Mouse (Mus musculus): ENCODE results near the gene Ccdc150.
A peak's percentile ranks its signal among the peaks of the same experiment; 100 is the strongest.

The Ccdc150 gene

DNA sequence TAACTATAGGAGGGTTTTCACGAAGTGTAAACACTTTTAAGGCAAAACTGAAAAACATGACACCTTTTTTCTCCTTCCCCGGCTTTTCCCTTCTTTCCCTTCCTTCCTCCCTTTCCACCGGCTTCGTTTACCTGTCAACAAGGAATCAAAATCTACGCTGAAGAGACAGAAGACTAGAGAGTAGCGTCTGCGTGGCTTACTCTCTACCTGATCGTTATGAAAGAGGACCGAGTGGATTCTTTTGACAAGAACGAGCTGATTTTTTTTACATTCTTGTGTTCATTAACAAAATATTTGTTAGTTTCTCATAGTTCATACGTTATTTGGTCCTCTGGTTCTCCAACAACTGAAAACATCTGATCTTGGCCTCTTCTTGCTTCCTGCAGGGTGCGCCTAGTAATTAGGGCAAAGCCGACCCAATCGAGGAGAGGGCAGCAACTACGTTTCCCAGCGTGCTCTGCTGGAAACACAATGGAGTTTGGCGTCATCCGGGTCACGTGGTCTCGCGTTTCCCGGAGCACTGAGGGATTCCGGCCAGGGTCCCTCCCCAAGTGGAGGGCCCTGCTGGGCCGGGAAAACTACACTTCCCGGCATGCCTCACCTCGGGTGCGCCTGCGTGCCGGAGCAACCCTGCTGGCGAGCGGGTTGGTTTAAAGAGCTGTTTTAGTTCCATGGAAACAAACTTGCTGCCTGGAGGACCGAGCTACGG, at the start of gene Ccdc150:
Ccdc150 (plus strand) TSS at position 526 of the 709 bp plus-strand sequence.
- DNase-seq (ENCODE audit: low read depth, low spot score), result peak; percentile 97

DNA sequence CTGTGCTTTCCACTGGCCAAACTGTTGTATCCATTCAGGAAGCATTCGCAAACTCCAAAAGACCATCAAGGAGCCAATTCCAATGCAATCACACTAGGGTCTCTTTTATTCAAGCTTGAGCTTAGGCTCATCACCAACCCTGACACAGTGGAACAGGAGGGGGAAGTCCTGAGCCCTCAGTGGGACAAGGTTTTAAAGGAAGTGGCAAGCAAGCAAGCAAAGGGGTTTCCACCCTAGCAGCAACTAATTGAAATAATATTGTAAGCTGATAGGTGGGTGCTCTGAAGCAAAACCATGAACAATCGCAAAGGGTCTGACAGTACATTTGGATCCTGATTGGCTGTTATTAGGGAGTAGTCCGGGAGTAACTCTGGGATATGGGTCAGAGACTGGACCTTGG, 30.2 kb upstream of the Ccdc150 start:
- DNase-seq (ENCODE audit: low read depth, low spot score), result no peak

GRCm38 (mm10) chr1:54242722-54243121, 7.8 kb upstream of the Ccdc150 start:
- DNase-seq (ENCODE audit: low read depth, low spot score), result no peak

DNA sequence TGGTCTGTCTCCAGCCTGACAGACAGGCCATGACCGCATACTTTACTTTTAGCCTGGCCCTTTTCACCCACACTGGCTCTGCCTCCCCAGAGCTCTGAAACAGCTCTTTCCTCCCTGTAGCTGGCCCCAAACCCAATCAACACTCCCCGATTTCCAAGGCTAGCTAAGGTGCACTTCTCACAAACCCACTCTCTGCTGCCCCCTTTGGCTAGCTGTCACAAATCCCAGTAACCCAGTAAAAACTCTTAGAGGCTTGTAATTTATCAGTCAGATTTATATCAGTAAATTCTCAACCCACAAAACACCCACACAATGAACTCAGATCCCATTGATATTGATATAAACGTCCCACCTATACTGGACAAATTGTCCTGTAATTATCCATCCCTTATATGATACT, 25.1 kb downstream of the Ccdc150 start:
- DNase-seq (ENCODE audit: low read depth, low spot score), result peak; percentile 14

GRCm38 (mm10) chr1:54279628-54280027, 29.1 kb downstream of the Ccdc150 start:
- DNase-seq (ENCODE audit: low read depth, low spot score), result no peak

DNA sequence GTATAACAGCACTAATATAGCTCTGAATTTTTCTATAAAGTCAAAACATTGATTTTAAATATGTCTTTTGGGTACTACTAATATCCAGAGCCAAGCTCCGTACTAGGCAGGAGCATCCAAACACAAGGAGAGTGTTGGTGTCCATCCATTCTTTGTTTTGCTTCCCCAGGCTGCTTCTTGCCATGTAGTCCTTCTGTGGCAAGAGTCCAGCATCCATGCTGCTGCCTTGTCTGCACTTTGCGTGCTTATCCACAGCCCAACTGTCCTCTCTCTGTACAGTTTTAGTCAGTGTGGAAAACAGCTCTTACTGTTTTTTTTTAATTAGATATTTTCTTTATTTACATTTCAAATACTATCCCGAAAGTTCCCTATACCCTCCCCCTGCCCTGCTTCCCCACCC, 30.2 kb downstream of the Ccdc150 start:
- no peak for DNase-seq (ENCODE audit: low read depth, low spot score)

- DNase-seq (ENCODE audit: low read depth, low spot score), result no peak
Observed at GRCm38 (mm10) chr1:54306404-54306803, 55.9 kb downstream of the Ccdc150 start.

GRCm38 (mm10) chr1:54326647-54327046, 76.2 kb downstream of the Ccdc150 start:
- peak; percentile 66 for DNase-seq (ENCODE audit: low read depth, low spot score)

DNA sequence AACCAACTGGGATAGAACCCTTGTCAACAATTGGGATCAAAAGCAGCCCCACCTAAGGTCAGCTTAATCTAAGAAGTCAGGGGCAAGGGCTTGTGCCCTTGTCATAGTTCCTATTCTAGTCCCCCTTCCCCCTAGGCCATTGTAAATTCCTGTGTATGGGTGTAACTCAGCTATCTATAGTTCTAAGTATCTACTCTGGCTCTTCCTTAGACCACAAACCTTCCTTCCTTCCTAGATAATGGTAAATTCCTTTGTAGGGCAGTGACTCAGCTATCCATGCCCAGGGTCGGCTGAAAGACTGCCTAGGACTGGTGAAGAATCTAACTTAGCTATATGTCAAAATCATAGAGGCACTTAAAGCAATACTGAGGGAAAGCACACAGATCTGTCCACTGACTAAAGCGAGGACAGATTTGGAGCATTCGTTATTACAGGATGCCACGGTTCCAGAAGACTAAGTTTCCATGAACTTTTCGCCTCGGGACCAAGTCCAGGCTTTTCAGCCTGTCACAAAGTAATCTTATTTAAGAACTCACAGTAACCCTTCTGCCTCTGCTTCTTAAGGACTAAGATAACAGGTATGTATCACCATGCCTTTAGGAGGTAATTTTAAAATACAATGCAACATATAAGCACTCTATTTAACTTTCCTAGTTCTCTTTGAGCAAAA, 77.5 kb downstream of the Ccdc150 start:
- DNase-seq (ENCODE audit: low read depth, low spot score), result peak; percentile 4

GRCm38 (mm10) chr1:54332988-54333387, 82.5 kb downstream of the Ccdc150 start:
- peak; percentile 60 for DNase-seq (ENCODE audit: low read depth, low spot score)

GRCm38 (mm10) chr1:54354786-54355185, 104.3 kb downstream of the Ccdc150 start:
- no peak for DNase-seq (ENCODE audit: low read depth, low spot score)

GRCm38 (mm10) chr1:54355485-54355884, 105.0 kb downstream of the Ccdc150 start:
- no peak for DNase-seq (ENCODE audit: low read depth, low spot score)

DNA sequence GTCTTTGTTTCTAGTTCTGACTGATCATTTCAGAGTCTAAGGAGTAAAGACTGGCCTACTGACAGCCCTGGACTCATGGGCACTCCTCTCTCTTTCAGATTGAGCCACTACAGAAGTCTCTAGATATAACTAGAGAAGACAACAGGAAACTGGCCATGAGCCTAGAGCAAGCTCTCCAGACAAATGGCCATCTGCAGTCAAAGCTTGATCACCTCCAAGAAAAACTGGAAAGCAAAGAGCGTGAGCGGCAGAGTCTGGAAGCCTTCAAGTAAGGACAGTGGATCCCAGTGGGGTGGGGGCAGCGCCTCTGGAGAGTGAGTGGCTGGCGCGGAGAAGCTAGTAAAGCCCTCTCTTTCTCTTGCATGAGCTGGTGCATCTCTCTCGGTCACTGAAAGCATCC, 106.1 kb downstream of the Ccdc150 start:
- no peak for DNase-seq (ENCODE audit: low read depth, low spot score)

GRCm38 (mm10) chr1:54377506-54378051, 127.1 kb downstream of the Ccdc150 start:
- DNase-seq (ENCODE audit: low read depth, low spot score), result peak; percentile 65

- peak; percentile 83 for DNase-seq (ENCODE audit: low read depth, low spot score)
Observed at GRCm38 (mm10) chr1:54380978-54381914, 130.8 kb downstream of the Ccdc150 start.

GRCm38 (mm10) chr1:54384221-54384620, 133.7 kb downstream of the Ccdc150 start:
- DNase-seq (ENCODE audit: low read depth, low spot score), result no peak

DNA sequence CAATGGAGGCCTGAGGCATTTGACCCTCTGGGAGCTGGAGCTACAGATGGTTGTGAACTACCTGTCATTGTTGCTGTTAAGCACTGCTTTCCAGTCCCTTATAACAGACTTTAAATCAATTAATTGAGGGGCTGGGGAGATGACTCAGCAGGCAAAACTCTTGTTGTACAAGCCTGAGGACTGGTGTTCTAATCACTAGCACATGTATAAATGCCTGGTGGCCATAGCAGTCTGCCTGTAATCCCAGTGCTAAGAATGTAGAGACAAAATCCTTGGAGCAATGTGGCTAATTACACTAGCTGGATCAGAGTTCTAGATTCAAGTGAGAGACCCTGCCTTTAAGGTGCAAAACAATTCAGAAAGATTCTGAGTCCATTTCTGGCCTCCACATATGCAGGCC, 152.3 kb downstream of the Ccdc150 start:
- DNase-seq (ENCODE audit: low read depth, low spot score), result peak; percentile 54
